Mouse (Mus musculus) spleen, adult 2 months (tissue): ENCODE data around the gene Tnf. TPM values are rescaled to one million over a fixed set of nuclear protein-coding genes. Genes with fewer than 3 reads are reported as not detected.

Experiments
- DNase-seq, 2 experiments: peaks; one replicate each; pipeline versions ENCODE4 v3.0.0 to v3.0.0-alpha.2; 2012 to 2021; ENCODE audit warnings: low spot score in 2 of 2, low read depth in 1 of 2
- H3K27ac ChIP-seq: fragments of 200-500 bp; 2 replicates; pipeline ENCODE4 v1.5.1; 2012; ENCODE audit warnings: low read length, inconsistent platforms; ENCODE audit not compliant: insufficient read depth
- H3K27me3 ChIP-seq: fragments of 200-500 bp; 2 replicates; pipeline ENCODE4 v1.6.1; 2012; ENCODE audit warnings: mild to moderate bottlenecking, moderate library complexity, low read length, inconsistent platforms; ENCODE audit not compliant: control insufficient read depth, insufficient read depth
- H3K36me3 ChIP-seq: fragments of 200-500 bp; 2 replicates; pipeline ENCODE4 v1.6.1; 2012; ENCODE audit warnings: mild to moderate bottlenecking, low read length, inconsistent platforms; ENCODE audit not compliant: control insufficient read depth, insufficient read depth
- H3K4me1 ChIP-seq: fragments of 200-500 bp; 2 replicates; pipeline ENCODE4 v1.6.1; 2011; ENCODE audit warnings: inconsistent platforms; ENCODE audit not compliant: control insufficient read depth, insufficient read depth, insufficient read length
- H3K4me3 ChIP-seq: fragments of 200-500 bp; 2 replicates; pipeline ENCODE4 v1.5.1; 2011; ENCODE audit warnings: mild to moderate bottlenecking, inconsistent platforms; ENCODE audit not compliant: insufficient read depth, insufficient read length; ENCODE audit errors: extremely low read depth
- CTCF ChIP-seq: fragments of 200-500 bp; IDR thresholded peaks from 2 replicates; pipeline ENCODE4 v1.5.1; 2011; ENCODE audit warnings: mild to moderate bottlenecking, inconsistent platforms; ENCODE audit not compliant: insufficient read depth, insufficient read length, insufficient replicate concordance; ENCODE audit errors: extremely low read depth
- POLR2A ChIP-seq: fragments of 200-500 bp; IDR thresholded peaks from 2 replicates; pipeline ENCODE4 v1.6.1; 2011; ENCODE audit warnings: low read depth, low read length, inconsistent platforms
- WGBS: fragments of 180-500 bp; shearing (Covaris S2); methylation state at CpG from one replicate; pipeline ENCODE4 v1.1.7; 2018; 5-methylcytosine and 5-hydroxymethylcytosine counted together
- polyA plus RNA-seq: library from polyadenylated mRNA; depleted of rRNA; stranded (reverse); fragments of >200 nt; gene quantifications from 2 replicates; pipeline ENCODE4 v1.2.3, GENCODE M21; 2012

Gene Tnf
- polyA plus RNA-seq, 1 experiment = 7.5 TPM

DNA sequence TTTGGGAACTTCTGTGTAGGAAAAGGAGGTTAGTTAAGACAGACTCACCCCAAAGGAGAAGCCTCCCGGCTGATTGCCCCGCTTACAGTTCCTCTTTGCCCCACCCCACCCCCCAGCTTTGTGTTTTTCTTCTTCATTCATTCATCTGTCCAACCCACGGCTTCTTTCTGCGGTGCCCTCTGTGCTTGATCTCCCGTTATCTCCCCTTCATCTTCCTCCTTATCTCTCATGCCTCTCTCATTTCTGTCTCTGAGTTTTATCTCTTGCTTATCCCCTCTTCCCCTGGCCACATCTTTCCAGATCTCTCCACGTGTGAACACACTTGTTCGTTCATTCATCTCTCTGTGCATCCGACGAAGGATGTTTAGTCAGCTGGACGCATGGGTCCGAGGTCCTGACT lies 679 bp downstream of the Tnf start:
- H3K4me3 ChIP-seq = peak overlapping the region; percentile 63
- WGBS = 6% methylated on average over 11 of the region's 11 CpGs
- no peak for TF ChIP-seq POLR2A
- TF ChIP-seq CTCF = no peak
- peaks cover 5% of the 10 kb centered on the region for H3K36me3 ChIP-seq
- DNase-seq = peak in 1 of 2 experiments; percentile 50
- peak overlapping the region; percentile 69 for H3K27ac ChIP-seq
- H3K27me3 ChIP-seq = no peaks in the 10 kb centered on the region
- peaks cover 26% of the 10 kb centered on the region for H3K4me1 ChIP-seq

DNA sequence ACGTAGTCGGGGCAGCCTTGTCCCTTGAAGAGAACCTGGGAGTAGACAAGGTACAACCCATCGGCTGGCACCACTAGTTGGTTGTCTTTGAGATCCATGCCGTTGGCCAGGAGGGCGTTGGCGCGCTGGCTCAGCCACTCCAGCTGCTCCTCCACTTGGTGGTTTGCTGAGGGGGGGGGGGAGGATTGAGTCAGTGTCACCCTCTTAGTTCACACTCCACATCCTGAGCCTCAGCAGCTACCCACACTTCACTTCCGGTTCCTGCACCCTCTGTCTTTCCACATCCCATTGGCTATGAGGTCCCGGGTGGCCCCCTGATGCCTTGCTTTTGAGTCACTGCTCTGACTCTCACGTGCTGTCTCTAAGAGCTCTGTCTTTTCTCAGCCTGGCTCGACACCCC lies 1.4 kb downstream of the Tnf start:
- Histone ChIP-seq H3K27me3 (no peaks in the 10 kb centered on the region), H3K27ac (peak overlapping the region; percentile 69), H3K4me1 (peaks cover 26% of the 10 kb centered on the region), H3K4me3 (peak overlapping the region; percentile 63), H3K36me3 (peaks cover 11% of the 10 kb centered on the region)
- 8% methylated on average over 11 of the region's 11 CpGs for WGBS
- DNase-seq = peak; percentile 68 to 75
- TF ChIP-seq POLR2A (no peak), CTCF (no peak)

DNA sequence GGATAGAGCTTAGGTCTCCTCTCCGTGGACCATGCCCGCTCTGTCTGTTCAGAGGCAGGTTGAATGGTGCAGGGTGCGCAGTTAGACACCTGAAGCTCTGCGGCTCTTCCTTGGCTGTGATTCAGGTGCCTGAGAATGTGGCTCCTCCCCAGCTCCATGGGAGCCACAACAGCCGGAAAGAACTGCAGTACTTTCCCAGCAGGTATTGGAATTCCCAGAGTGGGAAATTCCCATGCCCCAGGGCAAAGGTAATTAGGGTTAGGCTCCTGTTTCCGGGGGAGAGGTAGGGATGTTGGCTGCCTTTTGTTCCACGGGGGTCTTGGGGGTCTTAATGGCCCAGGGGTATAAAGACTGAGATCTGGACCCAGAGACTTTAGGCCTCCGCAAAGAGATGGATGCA lies 2.9 kb downstream of the Tnf start:
- Histone ChIP-seq H3K27ac (no peak overlapping the region), H3K4me1 (peaks cover 22% of the 10 kb centered on the region), H3K4me3 (no peak overlapping the region), H3K36me3 (peaks cover 15% of the 10 kb centered on the region), H3K27me3 (no peaks in the 10 kb centered on the region)
- DNase-seq = no peak
- WGBS = 86% methylated on average over 8 of the region's 8 CpGs
- TF ChIP-seq CTCF (no peak), POLR2A (no peak)

DNA sequence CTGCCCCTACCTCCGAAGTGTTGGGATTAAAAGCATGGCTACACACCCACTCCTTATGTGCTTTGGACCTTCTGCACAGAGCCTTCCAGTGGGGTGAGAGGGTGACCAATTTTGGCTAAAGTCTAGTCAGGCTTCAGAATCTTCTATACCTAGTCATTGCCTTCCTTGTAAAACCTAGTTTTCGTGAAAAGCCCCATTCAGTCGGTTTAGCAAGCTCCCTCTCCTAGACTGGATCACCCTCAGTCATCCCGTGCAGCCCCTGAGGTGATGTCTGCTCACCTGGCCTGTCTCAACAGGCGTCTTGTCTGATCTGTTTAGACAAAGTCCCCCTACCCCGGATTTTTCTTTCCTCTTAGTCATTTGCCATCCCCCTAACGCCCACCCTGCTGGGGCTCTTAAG lies 3.8 kb downstream of the Tnf start:
- Histone ChIP-seq H3K27me3 (no peaks in the 10 kb centered on the region), H3K4me3 (no peak overlapping the region), H3K4me1 (peaks cover 26% of the 10 kb centered on the region), H3K36me3 (peaks cover 15% of the 10 kb centered on the region), H3K27ac (no peak overlapping the region)
- no peak for TF ChIP-seq POLR2A
- no peak for TF ChIP-seq CTCF
- WGBS = 76% methylated on average over 7 of the region's 7 CpGs
- DNase-seq = no peak

DNA sequence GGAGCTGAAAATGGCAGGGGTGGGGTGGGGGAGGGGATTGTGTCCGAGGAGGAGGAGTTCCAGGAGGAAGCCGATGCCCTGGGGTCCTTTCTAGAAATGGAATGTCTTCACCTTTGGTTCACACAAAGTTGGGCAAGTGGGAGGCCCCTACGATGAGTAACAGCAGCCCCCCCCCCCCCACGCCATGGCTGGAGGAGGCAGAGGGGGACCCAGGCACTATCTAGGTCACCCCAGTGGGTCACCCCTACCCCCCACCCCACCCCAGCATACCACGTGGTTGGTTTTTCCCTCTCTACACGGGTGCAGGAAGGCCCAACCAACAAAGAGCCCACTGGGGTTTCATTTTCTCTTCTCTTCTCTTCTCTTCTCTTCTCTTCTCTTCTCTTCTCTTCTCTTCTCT lies 4.7 kb downstream of the Tnf start:
- peak overlapping the region; percentile 29; the same call in 1 of the 2 replicates for H3K27ac ChIP-seq
- 13% methylated on average over 6 of the region's 6 CpGs for WGBS
- peak overlapping the region; percentile 37; the same call in 1 of the 2 replicates for H3K4me3 ChIP-seq
- no peak for DNase-seq
- H3K27me3 ChIP-seq = no peaks in the 10 kb centered on the region
- no peak for TF ChIP-seq POLR2A
- no peak for TF ChIP-seq CTCF
- H3K36me3 ChIP-seq = peaks cover 15% of the 10 kb centered on the region
- H3K4me1 ChIP-seq = peaks cover 22% of the 10 kb centered on the region; the same call in 1 of the 2 replicates

DNA sequence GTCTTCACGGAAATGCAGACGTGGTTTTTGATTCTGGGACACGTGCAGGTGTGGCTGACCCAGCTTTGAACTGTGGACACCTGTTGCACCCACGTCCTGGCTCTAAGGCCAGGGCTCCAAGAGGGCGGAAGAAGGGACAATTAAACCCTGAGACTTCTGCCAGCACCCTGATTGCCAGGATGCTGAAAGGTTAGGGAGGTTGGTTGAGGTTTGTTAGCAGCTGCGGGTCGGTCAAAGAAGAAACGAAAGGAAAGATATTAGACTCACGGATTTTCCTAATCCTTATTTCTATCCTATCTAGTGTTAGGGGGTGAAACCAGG lies 5.5 kb downstream of the Tnf start:
- Histone ChIP-seq H3K27me3 (no peaks in the 10 kb centered on the region), H3K4me1 (peaks cover 25% of the 10 kb centered on the region; the same call in 1 of the 2 replicates), H3K36me3 (peaks cover 15% of the 10 kb centered on the region), H3K4me3 (peak overlapping the region; percentile 92), H3K27ac (peak overlapping the region; percentile 100)
- no peak for DNase-seq
- TF ChIP-seq CTCF (no peak), POLR2A (no peak)
- 27% methylated on average over 9 of the region's 9 CpGs for WGBS

DNA sequence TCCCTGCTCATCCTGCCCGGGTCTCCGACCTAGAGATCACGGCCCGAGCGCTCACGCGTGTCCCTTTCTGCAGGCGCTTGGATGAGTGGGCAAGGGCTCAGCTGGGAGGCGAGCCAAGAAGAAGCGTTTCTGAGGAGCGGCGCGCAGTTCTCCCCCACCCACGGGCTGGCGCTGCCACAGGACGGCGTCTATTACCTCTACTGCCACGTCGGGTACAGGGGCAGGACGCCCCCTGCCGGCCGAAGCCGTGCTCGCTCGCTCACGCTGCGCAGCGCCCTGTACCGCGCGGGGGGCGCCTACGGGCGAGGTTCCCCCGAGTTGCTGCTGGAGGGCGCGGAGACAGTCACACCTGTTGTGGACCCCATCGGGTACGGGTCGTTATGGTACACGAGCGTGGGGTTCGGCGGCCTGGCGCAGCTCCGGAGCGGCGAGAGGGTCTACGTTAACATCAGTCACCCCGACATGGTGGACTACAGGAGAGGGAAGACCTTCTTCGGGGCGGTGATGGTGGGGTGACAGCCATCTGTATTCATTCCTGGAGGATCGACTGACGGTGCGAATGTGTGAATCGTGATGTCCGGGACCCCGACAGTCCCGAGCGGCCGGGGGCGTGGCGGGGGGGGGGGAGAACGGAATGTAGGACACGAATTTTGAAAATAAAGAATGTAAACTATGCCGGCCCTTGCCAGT lies 6.0 kb downstream of the Tnf start:
- Histone ChIP-seq H3K4me3 (peak overlapping the region; percentile 92), H3K36me3 (peaks cover 15% of the 10 kb centered on the region), H3K27me3 (no peaks in the 10 kb centered on the region), H3K4me1 (peaks cover 27% of the 10 kb centered on the region; the same call in 1 of the 2 replicates), H3K27ac (peak overlapping the region; percentile 100)
- under 1% methylated on average over 66 of the region's 66 CpGs for WGBS
- TF ChIP-seq CTCF (peak; percentile 97), POLR2A (peak; percentile 55; the same call in 1 of the 2 replicates)
- peak; percentile 77 to 89 for DNase-seq
